Comparison of ENCODE assay signal across 8 mouse cellular contexts in genomic region chr3:61001852-61002586, GRCm38 (mm10). TPM values are rescaled to one million over a fixed set of nuclear protein-coding genes. Genes with fewer than 3 reads are reported as not detected.
DNase-seq lines count a peak whose midpoint lies in the region; ATAC-seq and TF ChIP-seq lines count a peak whose summit lies in the region.

No protein-coding gene starts in this region.

- peak; percentile 64 for ATAC-seq in liver, embryonic 15.5 days (ENCODE audit: insufficient read depth)

- no peak for TF ChIP-seq CTCF in layer of hippocampus, adult 2 months (conservative IDR thresholded peaks at IDR 0.05)
- TF ChIP-seq CTCF in brain, embryonic 14.5 days (IDR thresholded peaks at IDR 0.05; ENCODE audit: borderline replicate concordance, extremely low read depth, insufficient read depth, insufficient read length) = no peak

- H3K36me3 ChIP-seq in liver, embryonic 15.5 days (replicated peaks) = no peaks in the 10 kb centered on the region

- TF ChIP-seq POLR2A in brain, embryonic 14.5 days (IDR thresholded peaks at IDR 0.05; ENCODE audit: borderline replicate concordance, extremely low read depth, insufficient read depth, insufficient read length, poor library complexity, severe bottlenecking) = no peak

- peaks cover 28% of the 10 kb centered on the region for H3K4me1 ChIP-seq in liver, embryonic 15.5 days (replicated peaks)

- no peaks in the 10 kb centered on the region for H3K9me3 ChIP-seq in liver, embryonic 15.5 days (replicated peaks)

- WGBS in liver, embryonic 15.5 days (ENCODE audit: insufficient replicate concordance) = 4% methylated on average over 20 of the region's 20 CpGs

- peaks cover 25% of the 10 kb centered on the region for H3K27me3 ChIP-seq in liver, embryonic 15.5 days

- peak overlapping the region; percentile 67 for H3K9ac ChIP-seq in liver, embryonic 15.5 days

- peak overlapping the region; percentile 98 for H3K4me2 ChIP-seq in liver, embryonic 15.5 days

- no peak overlapping the region for H3K27ac ChIP-seq in layer of hippocampus, adult 2 months
- no peak overlapping the region for H3K27ac ChIP-seq in liver, embryonic 15.5 days (replicated peaks)

- H3K4me3 ChIP-seq in layer of hippocampus, adult 2 months = peak overlapping the region; percentile 65
- peak overlapping the region; percentile 72 for H3K4me3 ChIP-seq in liver, embryonic 15.5 days (replicated peaks)

- DNase-seq in layer of hippocampus, adult 2 months (ENCODE audit: low spot score in 2 of 2) = no peak
- no peak for DNase-seq in layer of hippocampus, postnatal 14 days (ENCODE audit: low spot score in 2 of 2)
- peak; percentile 48 for DNase-seq in brain, embryonic 14.5 days (ENCODE audit: low read depth)
- DNase-seq in forelimb bud, embryonic 11.5 days (ENCODE audit: low read depth, low spot score) = peak; percentile 19
- peak; percentile 40 for DNase-seq in thymus, postnatal 14 days
- DNase-seq in adrenal gland, adult 2 months = no peak
- no peak for DNase-seq in cerebellum, adult 8-10 months

RNA-seq across cellular contexts. Expression of gene P2ry1, which starts 0.6 kb away (rescaled TPM):
- total RNA-seq in layer of hippocampus, adult 2 months (2021) = 1 to 10 TPM; 2.2 to 3.7 TPM
- 1 to 10 TPM; 3.9 to 5.0 TPM for total RNA-seq in layer of hippocampus, postnatal 14 days (2021)
- polyA plus RNA-seq in brain, embryonic 14.5 days (2012; rRNA removed) = 1.7 and 2.9 TPM in 2 replicates
- 4.0 and 4.6 TPM in 2 replicates for polyA plus RNA-seq in liver, embryonic 15.5 days (2015; fragmentation: Nextera tagmentation; extraction: Ambion mirVana)
- 1 to 10 TPM; 2.1 to 4.7 TPM for total RNA-seq in adrenal gland, adult 2 months (2021)
- polyA plus RNA-seq in adrenal gland, adult 2 months (2012; rRNA removed) = 1.0 and 1.1 TPM in 2 replicates

Comparison
In these comparisons a context has a peak if more than half of its experiments do, and no peak if none do; other contexts are left out.
1. DNase-seq: peak in brain, embryonic 14.5 days (single experiment), forelimb bud, embryonic 11.5 days (single experiment) and thymus, postnatal 14 days (single experiment); none in layer of hippocampus, adult 2 months (0 of 2), layer of hippocampus, postnatal 14 days (0 of 2), adrenal gland, adult 2 months (single experiment) and cerebellum, adult 8-10 months (single experiment).